Mouse (Mus musculus) G1E (cell line): ENCODE data around the gene Ap5s1.

Experiments used
- CTCF ChIP-seq: IDR thresholded peaks from 2 replicates; pipeline ENCODE4 v1.5.1; 2012; ENCODE audit warnings: low read depth, low read length, inconsistent platforms, mixed read lengths
- GATA1 ChIP-seq: IDR thresholded peaks from 2 replicates; pipeline ENCODE4 v1.6.1; 2012; ENCODE audit warnings: borderline replicate concordance, low read length, inconsistent platforms, mixed read lengths

GRCm38 (mm10) chr2:131204410-131204981 lies 2.4 kb upstream of the Ap5s1 start:
- TF ChIP-seq CTCF: no peak
- TF ChIP-seq GATA1: no peak
